Mouse (Mus musculus) left cerebral cortex, postnatal 14 days (tissue): ENCODE results near the gene Cdkn1b. TPM values are rescaled to one million over a fixed set of nuclear protein-coding genes. Genes with fewer than 3 reads are reported as not detected.

Source experiments
- DNase-seq, 2 experiments: peaks; one replicate each; pipeline ENCODE4 v3.0.0; 2021 to 2022; ENCODE audit warnings: low spot score in 2 of 2, mixed read lengths in 1 of 2
- intact Hi-C: fragments of 180-260 bp; cut with DNase I; formaldehyde crosslinking; loops from one replicate; pipeline ENCODE4 v1.15.1; 2025
- total RNA-seq, 2 experiments: library from RNA; stranded (reverse); gene quantifications; 2 replicates each; pipeline ENCODE4 v1.2.3; 2021

Gene Cdkn1b
- total RNA-seq, 2 experiments from 2014 or later = 45.1 to 49.4 TPM

DNA sequence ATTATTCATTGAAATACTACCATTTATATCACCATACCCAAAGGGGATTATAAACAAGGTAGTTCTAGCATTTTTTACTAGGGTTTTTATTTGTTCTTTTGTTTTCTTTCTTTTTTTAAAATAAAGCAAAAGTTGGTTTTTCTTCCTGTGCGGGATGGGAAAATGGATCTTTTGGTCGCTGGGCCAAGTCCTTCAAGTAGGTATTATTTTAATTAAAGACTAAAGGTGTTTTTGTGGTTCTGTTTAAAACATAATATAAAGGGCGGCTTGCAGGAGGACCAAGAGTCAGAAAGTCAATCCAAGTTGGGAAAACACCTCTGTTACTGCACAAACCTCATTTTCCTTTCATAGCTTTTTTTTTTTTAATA is 6.1 kb downstream of the Cdkn1b start:
- no peak for DNase-seq
- intact Hi-C loops = no loop called here

DNA sequence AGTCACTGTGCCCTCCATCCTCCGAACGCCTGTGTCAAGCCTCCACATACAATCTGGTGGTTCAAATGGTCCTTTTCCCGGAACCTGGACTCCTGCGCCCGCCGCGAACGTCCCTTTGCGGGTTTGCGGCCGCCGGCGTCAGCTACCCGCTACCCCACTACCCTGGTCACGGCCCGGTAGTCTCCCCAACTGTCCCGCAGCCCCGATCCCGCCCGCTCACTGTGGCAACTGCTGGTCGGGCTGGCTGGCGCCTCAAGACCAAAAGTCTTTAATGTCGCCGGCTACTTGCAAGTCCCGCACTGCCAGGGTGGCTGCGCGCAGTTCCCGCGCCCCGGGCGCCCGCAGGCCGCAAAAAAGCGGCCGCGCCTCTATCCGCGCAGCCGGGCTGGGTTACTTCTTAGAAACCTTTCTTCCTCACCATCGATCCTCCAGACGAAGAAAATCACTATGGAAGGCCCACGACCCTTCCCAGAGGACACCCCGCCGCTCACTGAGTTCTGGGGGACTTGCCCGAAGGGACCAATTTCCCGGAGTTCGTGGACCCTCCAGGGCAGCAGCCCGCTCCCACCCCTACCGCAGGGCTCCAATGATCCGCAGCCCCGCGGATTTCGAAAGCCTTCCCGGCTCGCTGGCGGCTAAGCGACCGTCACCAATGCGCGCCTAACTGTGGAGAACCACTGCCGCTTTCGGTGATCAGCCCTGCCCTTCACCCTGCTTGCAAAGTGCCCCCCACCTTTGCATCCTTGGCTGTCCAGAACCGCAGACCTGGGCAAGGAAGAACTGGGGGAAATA is 6.8 kb downstream of the Cdkn1b start:
- intact Hi-C loops = no loop called here
- DNase-seq = peak in 1 of 2 experiments; percentile 53

DNA sequence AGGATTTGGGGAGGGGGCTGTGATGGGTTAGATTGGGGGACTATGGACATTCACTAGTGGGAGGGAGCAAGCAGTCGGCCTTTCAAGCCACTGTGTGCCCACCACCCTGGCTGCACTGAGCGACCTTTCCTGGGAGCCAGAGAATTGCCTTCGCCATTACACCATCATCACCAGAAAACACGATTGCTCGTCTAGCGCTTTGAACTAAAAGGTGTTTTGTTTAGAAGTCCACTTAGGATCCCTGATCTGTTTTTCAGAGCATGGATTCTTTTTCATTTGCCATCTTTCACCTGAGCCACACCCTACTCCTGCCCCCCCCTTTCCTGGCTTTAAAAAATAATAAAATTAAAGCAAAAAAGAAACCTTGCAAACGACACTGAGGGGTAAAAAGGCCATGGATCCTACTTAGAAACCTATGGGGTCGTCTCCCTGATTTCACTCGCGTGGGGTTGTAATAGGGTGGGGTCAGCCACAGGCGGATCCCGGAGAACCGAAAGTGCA is 7.4 kb downstream of the Cdkn1b start:
- intact Hi-C loops = no loop called here

DNA sequence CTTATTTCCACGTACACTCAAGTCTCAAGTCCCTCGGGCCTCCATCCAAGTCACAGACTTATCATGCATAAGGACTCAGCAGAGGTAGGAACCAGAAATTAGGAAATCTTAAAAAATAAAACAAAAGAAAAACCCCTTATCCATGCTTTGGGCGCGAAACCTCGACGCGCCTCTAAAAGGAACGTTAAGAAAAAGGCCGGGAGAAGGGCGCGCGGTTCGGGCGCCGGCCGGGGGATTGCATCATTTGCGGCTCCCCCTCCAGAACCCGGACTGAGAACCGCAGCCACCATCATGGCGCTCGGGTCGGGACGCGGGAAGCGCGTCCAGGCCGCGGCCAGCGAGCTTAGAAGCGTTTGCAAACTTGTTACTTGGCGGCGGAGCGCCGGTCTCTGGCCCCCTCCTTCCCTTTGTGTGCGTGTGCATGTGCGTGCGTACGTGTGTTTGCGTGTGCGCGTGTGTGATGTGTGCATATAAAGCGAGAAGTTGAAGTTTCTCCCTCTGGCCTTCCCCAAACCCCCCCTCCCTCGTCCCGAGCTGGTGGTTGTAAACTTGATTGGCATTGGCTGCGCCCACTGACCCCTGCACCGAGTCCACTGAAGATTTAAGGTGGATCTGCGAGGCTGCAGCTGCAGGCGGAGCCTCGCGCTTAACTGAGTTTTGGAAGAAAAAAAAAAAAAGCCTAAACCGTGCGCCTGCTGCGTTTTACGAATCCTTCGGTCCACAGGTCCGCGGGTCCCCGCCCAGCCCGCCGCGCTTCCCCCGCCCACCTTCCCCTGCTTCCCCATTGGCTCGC is 8.1 kb downstream of the Cdkn1b start:
- intact Hi-C loops = no loop called here

More for the DNA sequence above, 7.4 kb downstream of the Cdkn1b start:
- DNase-seq = no peak

DNA sequence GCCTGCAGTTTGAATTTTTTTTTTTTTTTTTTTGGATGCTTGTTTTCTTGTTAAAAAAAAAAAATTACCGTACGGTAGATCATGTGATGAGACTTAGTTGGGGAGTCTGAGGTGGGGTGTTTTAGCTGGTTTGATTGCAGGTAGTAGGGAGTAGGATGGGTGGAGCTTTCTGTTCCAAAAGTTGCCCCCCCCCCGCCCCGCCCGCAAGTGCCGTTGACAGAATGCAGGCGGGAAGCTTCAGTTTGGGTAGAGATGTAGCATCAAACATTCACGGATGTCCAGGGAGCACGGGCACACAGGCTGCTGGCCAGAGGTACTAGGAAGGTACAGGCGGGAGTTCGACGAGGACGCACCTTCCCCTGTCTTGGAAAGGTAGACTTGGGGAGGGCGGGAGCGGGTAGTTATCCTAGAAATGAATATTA is 8.7 kb downstream of the Cdkn1b start:
- DNase-seq = no peak

More for the DNA sequence above, 8.1 kb downstream of the Cdkn1b start:
- peak; percentile 65 to 67 for DNase-seq

DNA sequence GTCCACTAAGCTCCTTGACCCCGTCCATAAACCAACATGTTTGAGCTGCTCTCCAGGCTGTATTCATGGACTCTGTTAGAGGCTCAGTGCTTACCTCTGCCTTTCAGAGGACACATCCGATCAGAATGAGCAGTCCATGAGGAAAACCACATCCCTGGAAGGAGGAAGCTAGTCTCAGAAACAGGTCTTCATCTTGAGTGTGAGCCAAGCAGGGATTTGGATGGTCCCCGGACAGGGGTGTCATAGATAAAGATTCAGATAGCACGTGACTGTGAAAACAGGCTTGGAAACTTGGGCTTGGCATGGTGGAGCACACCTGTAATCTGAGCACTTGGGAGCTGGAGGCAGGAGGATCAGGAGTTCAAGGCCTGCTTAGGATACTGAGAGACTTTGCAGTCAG is 9.7 kb downstream of the Cdkn1b start:
- no peak for DNase-seq

More for the DNA sequence above, 8.7 kb downstream of the Cdkn1b start:
- intact Hi-C loops = no loop called here

DNA sequence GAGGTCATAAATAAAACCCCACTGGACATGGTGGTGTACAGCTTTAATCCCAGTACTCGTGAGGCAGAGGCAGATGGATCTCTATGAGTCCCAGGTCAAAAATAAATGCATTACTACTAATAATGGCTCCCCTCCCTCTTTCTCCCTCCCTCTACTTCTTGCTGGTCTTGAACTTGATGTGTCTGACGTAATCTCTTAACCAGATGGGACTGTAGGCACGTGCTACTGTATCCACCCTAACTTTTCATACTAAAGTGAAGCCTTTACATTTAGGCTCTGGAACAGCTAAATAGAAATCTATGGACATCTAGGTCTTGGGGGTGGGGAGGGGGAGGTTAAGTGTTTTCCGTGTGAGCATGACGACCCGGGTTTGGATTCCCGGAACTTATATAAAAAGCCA is 10.2 kb downstream of the Cdkn1b start:
- no peak for DNase-seq
- intact Hi-C loops = no loop called here

More for the DNA sequence above, 9.7 kb downstream of the Cdkn1b start:
- intact Hi-C loops = no loop called here

DNA sequence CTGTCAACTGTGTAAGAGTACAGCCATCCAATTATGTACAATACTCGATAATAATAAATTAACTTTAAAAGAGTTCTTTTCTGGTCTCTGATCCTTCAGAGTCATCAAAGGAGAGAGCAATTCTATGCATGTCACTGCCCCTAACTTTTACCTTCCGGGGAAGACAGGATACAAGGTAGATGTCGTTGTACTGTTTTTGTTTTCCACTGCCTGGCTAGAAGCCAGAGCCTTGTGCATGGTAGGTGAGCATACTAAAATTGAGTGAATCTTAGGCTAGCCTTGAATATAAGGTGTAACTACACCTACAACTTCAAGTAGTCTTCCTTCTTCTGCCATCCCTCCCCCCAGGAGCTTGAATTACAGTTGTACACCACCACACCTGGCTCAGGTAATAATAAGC is 10.9 kb downstream of the Cdkn1b start:
- intact Hi-C loops = no loop called here
- DNase-seq = no peak

DNA sequence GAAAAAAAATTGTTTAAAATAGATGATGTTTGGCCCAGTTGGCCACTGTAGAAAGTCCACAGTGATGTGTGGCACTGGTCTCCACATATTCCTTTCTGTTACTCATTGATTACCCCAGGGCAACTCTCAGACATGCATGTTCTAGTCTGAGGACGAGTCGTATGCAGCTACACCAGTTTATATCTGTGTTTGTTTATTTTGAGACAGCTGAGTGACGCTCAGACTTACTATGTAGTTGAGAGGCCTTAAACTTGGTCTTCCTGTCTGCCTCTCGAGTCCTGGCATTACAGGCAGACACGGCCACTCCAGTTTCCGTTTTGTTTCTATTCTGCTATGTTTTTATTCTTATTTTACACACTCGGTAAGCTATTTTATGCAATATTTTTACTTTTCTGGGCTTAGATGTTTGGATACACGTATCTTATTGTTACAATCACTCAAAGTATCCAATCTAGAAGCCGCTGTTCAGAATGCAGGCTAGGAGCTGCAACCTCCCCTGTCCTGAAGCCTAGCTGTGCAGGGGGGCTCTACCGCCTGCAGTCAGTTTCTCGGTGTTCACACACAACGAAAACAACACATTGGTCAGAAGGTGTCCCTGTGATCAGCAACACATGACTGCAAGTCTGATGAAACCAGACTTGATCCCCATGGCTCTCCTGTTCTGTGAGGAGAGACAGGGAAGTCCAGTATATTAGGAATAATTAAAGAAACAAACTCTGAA is 12.4 kb downstream of the Cdkn1b start:
- DNase-seq = no peak
- intact Hi-C loops = no loop called here

DNA sequence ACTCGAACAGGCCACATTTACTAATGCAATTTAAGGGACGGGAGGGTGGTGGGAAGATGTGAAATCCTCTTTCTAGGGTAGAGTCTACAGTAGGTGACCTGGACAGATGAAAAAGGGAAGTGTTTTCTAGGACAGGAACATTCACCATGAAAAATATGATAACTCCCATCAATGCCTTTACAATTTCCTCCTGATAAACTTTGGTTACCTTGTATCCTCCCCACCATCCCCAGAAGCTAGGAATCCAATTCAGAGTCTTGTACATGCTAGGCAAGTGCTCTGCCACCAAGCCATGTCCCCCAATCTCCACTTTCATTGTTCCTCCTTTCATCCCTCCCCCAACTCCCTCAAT is 13.0 kb downstream of the Cdkn1b start:
- DNase-seq = no peak
- intact Hi-C loops = no loop called here

DNA sequence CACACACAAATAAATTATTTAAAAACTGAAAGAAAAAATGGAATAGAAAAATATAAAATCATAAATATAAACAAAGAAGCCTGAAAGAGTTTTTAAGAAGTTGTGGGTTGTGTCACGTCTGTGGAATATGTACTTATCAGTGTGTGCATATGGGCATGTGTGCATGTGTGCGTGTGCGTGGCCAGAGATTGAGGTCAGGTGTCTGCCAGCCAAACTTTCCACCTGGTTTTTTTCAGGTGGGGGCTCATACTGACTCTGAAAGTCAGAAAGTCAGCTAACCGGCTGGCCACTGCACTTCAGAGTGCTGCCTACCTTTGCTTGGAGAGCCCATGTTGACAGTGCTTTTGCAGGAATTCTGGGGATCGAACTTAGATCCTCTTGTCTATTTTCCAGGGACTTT is 14.1 kb downstream of the Cdkn1b start:
- DNase-seq = no peak
- intact Hi-C loops = no loop called here

DNA sequence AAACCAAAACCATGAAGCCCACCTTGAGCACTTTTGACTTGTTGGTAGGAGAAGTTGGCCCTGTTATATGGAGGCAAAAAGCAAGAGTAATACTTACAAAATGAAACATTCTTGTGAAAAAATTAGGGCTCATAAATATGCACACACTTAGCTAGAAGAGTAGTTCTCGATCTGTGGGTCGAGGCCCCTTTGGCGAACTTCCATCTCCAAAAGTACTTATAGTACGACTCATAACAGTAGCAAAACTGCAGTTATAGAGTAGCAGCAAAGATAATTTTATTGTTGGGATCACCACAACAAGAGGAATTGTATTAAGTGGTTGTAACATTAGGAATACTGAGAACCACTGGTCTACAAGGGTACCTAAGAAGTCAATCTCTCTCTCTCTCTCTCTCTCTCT is 19.6 kb downstream of the Cdkn1b start:
- intact Hi-C loops = loop anchor here (10.0 kb wide), 1 partner anchor 285 kb away; no protein-coding TSS in a partner anchor
- DNase-seq = no peak

DNA sequence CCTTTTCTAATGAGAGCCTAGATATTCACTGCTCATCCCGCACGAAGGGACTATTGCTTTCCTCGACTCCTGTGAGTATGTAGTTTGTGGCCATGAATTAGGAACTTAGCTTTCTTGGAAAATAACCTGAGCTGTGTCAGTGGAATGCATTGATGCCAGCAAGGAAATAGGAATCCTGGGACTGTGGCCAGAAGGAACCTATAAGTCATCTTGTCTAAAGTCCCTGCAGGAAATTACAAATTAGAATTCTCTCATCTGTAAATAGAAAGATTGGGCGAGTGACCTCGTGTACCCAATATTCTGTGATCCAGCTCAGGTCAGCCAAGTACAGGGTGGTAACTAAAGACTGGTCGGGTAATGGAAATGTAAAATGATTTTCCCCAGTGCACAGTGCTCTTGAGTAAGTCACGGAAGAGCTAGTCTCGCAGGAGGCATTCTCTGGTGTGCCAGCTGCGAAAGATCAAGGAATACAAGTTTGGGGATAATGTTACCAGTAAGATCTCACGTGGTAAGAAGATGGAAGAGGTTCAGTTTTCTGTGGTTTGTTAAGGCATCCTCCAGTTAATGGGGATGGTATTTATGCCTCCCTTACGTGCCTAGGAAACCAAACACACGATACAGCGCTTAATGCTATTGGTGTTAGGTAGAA is 23.7 kb downstream of the Cdkn1b start:
- intact Hi-C loops = loop anchor here (10.0 kb wide), 1 partner anchor 289 kb away; no protein-coding TSS in a partner anchor
- no peak for DNase-seq

DNA sequence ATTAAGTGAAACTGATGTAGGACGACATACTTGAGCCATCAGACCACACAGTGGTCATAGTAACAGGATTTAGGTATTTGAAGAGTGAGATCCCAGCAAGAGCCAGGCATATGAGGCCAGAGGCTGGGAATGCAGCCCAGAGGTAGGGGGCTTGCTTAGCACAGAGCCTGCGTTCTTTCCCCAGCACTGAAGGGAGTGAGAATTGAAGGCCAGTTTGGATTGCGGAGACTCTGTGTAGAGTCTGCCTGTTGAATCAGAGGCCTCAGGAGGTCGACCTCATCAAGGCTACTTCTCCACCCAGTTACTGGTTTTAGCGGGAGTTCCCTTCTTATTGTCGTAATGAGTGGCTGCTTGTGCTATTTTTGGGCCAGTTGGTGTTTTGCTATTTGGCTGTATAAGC is 25.9 kb downstream of the Cdkn1b start:
- intact Hi-C loops = loop anchor here (10.0 kb wide), 1 partner anchor 291 kb away; no protein-coding TSS in a partner anchor
- no peak for DNase-seq

DNA sequence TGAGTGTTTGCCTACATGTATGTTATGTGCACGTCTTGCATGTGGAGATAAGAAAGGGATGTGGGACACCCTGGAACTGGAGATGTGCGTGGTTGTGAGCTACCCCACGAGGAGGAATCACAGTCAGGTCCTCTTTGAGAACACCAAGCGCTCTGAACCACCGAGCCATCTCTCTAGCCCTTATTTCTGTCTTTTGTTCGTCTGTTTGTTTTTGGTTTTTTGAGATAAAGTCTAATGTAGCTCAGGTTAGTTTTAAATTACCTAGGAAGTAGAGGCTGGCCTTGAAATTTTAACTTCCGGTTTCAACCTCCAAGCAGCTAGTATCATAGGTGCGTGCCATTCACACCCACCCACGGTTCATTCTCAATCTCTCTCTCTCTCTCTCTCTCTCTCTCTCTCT is 26.7 kb downstream of the Cdkn1b start:
- intact Hi-C loops = loop anchor here (10.0 kb wide), 1 partner anchor 292 kb away; no protein-coding TSS in a partner anchor
- DNase-seq = no peak

DNA sequence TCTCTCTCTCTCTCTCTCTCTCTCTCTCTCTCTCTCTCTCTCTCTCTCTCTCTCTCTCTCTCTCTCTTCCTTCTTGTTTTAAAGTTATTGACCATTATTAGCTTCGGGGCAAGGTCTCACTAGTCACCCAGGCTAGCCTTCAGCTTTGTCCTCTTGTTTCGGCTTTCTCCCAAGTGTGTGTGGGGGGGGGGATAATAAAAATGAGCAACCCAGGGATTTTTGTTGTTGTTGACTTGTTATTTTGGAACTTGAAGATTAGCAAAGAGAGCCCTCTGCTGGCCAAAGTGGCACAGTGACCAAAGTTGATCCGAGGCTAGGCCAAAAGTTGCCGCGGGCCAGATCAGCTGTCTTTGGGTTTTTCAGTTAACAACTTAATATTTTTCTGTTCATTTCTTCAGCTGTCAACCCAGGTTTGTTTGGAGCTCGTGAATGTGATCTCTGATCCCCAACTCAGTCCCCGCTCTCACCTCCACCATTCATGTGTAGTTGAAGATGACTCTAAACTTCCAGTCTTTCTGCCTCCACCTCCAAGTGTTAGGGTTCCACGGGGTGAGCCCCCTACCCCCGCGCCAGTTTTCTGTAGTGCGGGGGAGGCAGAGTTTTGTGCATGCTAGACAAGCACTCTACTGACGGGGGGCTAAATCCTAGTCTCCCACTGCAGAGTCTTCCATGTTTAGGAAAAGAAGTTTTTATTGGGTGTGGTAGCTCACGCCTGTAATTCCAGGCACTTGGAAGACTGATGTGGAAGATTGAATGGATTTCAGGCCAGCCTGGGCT is 27.3 kb downstream of the Cdkn1b start:
- DNase-seq = peak; percentile 56 to 71
- intact Hi-C loops = loop anchor here (10.0 kb wide), 1 partner anchor 293 kb away; no protein-coding TSS in a partner anchor

DNA sequence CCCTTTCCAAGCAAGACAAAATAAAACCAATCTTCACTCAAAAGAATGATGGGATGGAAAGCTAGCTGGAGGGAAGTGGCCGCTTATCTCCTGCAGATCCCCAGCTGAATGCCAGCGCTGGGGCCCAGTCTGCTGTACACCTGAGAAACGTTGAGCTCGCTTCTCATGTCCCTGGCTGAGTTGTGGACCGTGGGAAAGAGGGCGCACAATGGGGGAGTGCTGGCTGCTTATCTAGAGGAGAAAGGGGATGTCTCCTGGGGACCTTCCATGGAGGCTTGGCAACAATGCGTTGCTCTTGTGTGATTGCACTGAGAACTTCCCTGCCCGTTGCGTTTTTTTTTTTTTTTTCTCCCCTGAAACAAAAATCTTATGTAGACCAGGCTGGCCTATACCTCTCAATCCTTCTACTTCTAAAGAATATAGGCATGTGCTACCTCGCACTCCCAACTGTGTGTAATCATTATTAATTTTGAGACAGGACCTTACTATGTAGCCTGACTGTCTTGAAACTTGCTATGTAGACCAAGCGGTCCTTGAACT is 28.4 kb downstream of the Cdkn1b start:
- DNase-seq = no peak
- intact Hi-C loops = loop anchor here (10.0 kb wide), 1 partner anchor 294 kb away; no protein-coding TSS in a partner anchor

DNA sequence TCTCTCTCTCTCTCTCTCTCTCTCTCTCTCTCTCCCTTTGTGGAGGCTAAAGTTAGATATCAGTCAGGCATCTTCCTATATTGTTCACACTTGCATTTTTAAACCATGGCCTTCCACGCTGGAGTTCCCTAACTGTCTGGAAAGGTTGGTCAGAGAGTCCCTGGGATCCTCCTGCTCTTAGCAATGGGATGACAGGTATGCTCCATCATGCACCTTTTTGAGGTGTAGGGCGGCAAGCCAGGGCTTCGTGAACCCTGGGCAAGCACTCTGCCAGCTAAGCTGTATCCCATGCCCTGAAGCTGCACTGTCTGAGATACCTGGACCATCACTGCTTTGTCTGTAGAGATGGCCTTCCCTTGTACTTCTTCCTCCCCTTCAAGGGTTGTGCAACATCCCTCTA is 29.0 kb downstream of the Cdkn1b start:
- no peak for DNase-seq
- intact Hi-C loops = loop anchor here (10.0 kb wide), 1 partner anchor 294 kb away; no protein-coding TSS in a partner anchor
